Mouse (Mus musculus): Measurements from ENCODE around the gene Eml4.

DNA sequence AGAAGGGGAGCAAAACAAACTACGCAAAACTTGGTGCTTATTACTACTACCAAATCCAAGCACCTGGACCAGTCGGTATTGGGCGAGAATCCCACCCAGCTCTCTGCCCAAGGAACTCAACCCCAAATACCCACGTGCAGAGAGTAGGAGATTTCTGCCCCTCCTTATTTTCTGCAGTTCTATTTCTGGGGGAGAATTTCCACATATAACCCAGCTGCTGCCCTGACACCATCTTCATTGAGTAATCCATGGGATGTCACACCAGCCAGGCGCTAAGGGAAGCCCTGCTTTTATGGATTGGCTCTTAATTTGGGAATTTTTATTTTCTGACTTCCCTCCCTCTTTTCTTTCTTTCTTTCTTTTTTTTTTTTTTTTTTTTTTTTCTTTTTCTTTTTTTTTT is 38.9 kb upstream of the Eml4 start:
- TF ChIP-seq GATA1 (IDR thresholded peaks at IDR 0.05; ENCODE audit: low read length) (no peak), TAL1 (IDR thresholded peaks at IDR 0.05; ENCODE audit: low read length) (no peak)

Measured in erythroblast, embryonic 14.5 days (primary cell).